8 mouse cellular contexts compared by ENCODE assay signal in genomic region chr13:61710823-61711222, GRCm38 (mm10).
DNase-seq lines count a peak whose midpoint lies in the region; ATAC-seq and TF ChIP-seq lines count a peak whose summit lies in the region.
"Not testable (repeated sequence)": the region's sequence is repeated elsewhere in the genome, so short reads cannot be mapped to it uniquely, and the experiment has no call there.

No protein-coding gene starts in this region.

- H3K27ac ChIP-seq in ES-Bruce4 (ENCODE audit: insufficient read depth, low read length); gastrocnemius, adult 2 months; lung, embryonic 14.5 days (ENCODE audit: low read depth): not testable (repeated sequence)

- not testable (repeated sequence) for H3K4me1 ChIP-seq in ES-Bruce4 (ENCODE audit: control insufficient read depth, insufficient read depth, low read length); lung, embryonic 14.5 days (ENCODE audit: insufficient read depth)

- peak; percentile 7 for DNase-seq in adrenal gland, postnatal 14 days
- not testable (repeated sequence) for DNase-seq in gastrocnemius, adult 2 months
- peak; percentile 1 for DNase-seq in kidney, adult 11 months
- peak; percentile 2 to 35 for DNase-seq in kidney, postnatal 36 days
- DNase-seq in lung, embryonic 14.5 days: peak; percentile 7
- DNase-seq in ovary, postnatal 10 days (ENCODE audit: low spot score): peak; percentile 2
- DNase-seq in thymus, postnatal 0 days (ENCODE audit: low spot score): peak; percentile 5

- not testable (repeated sequence) for H3K4me3 ChIP-seq in ES-Bruce4 (ENCODE audit: low read depth, low read length); gastrocnemius, adult 2 months; lung, embryonic 14.5 days (ENCODE audit: low read depth, low read length)

- TF ChIP-seq CTCF in ES-Bruce4 (IDR thresholded peaks at IDR 0.05; ENCODE audit: low read depth, low read length): peak; percentile 41
- TF ChIP-seq CTCF in gastrocnemius, adult 2 months (IDR thresholded peaks at IDR 0.05): peak; percentile 35
- peak; percentile 44 for TF ChIP-seq CTCF in lung, embryonic 14.5 days (IDR thresholded peaks at IDR 0.05; ENCODE audit: low read depth)

- ATAC-seq in lung, embryonic 14.5 days (ENCODE audit: insufficient read depth): not testable (repeated sequence)

- TF ChIP-seq POLR2A in ES-Bruce4 (IDR thresholded peaks at IDR 0.05; ENCODE audit: insufficient read depth, low read length): not testable (repeated sequence)

- not testable (repeated sequence) for H3K9ac ChIP-seq in ES-Bruce4 (ENCODE audit: low read depth, poor library complexity, severe bottlenecking); lung, embryonic 14.5 days

- H3K9me3 ChIP-seq in ES-Bruce4 (replicated peaks; ENCODE audit: control insufficient read depth, insufficient read depth, low read length, poor library complexity, severe bottlenecking); lung, embryonic 14.5 days (ENCODE audit: low read depth, low read length): not testable (repeated sequence)

- H3K36me3 ChIP-seq in ES-Bruce4 (ENCODE audit: control insufficient read depth, insufficient read depth, low read length, poor library complexity, severe bottlenecking); lung, embryonic 14.5 days (ENCODE audit: insufficient read depth): not testable (repeated sequence)

- not testable (repeated sequence) for H3K27me3 ChIP-seq in ES-Bruce4 (ENCODE audit: control insufficient read depth, insufficient read depth, low read length, poor library complexity, severe bottlenecking); lung, embryonic 14.5 days (ENCODE audit: insufficient read depth, low read length)

- WGBS in lung, embryonic 14.5 days: 15% methylated on average over 10 of the region's 11 CpGs

- TF ChIP-seq EP300 in ES-Bruce4 (IDR thresholded peaks at IDR 0.05; ENCODE audit: insufficient read depth, low read depth, low read length): not testable (repeated sequence)

- intact Hi-C loops in gastrocnemius, adult 2 months (cut with DNase I): not testable (repeated sequence)

- not testable (repeated sequence) for H3K4me2 ChIP-seq in lung, embryonic 14.5 days
